Comparison of ENCODE assay signal across 24 mouse cellular contexts in the genomic region with DNA sequence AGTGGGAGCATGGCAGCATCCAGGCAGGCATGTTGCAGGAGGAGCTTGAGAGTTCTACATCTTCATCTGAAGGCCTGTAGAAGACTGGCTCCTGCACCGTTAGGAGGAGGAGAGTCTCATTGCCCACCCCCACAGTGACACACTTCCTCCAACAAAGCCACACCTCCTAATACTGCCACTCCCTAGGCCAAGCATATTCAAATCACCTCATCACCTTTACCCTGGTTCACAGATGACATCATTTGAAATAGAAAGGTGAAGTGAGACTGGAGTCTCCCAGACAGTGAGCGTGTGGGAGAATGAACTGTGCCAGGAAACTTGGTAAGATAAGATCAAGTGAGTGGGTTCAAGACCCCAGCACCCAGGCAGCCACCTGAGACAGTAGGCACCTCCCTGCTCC. TPM values are rescaled to one million over a fixed set of nuclear protein-coding genes. Genes with fewer than 3 reads are reported as not detected.
A peak's percentile ranks its signal among the peaks of the same experiment; 100 is the strongest.
DNase-seq lines count a peak whose midpoint lies in the region; ATAC-seq and TF ChIP-seq lines count a peak whose summit lies in the region.
"Had no signal": no experiment of that assay in that cellular context is flagged by ENCODE, and none has a peak within 500 bp of the region (broad histone marks: within the 10 kb centered on the region; RNA-seq: fewer than 3 reads in every experiment).

No protein-coding gene starts in this region.

- H3K4me1 ChIP-seq in CH12.LX (ENCODE audit: control insufficient read depth in 1 of 2, insufficient read depth in 2 of 2), result peaks cover 0 to 11% of the 10 kb centered on the region in 2 experiments; a peak in 2 of 4 replicates
- H3K4me1 ChIP-seq in heart, embryonic 11.5 days (ENCODE audit: control insufficient read depth, insufficient read depth, low read length), result no peaks in the 10 kb centered on the region
- H3K4me1 ChIP-seq: forebrain, embryonic 12.5 days had no signal

- no peaks in the 10 kb centered on the region for H3K79me2 ChIP-seq in CH12.LX (replicated peaks; ENCODE audit: control insufficient read depth, extremely low read depth, insufficient read depth, poor library complexity, severe bottlenecking)

- H3K27ac ChIP-seq in CH12.LX (ENCODE audit: insufficient read depth, low read depth), result no peak overlapping the region
- H3K27ac ChIP-seq in heart, embryonic 11.5 days (ENCODE audit: low read depth, low read length), result no peak overlapping the region
- H3K27ac ChIP-seq: embryonic facial prominence, embryonic 13.5 days; embryonic facial prominence, embryonic 15.5 days; forebrain, embryonic 10.5 days; forebrain, embryonic 12.5 days had no signal

- no peak overlapping the region for H3K4me2 ChIP-seq in CH12.LX (ENCODE audit: insufficient read depth, low read depth, poor library complexity, severe bottlenecking)
- no peak overlapping the region for H3K4me2 ChIP-seq in heart, embryonic 11.5 days
- H3K4me2 ChIP-seq: embryonic facial prominence, embryonic 13.5 days; embryonic facial prominence, embryonic 15.5 days; forebrain, embryonic 12.5 days had no signal

- H3K36me3 ChIP-seq in CH12.LX (replicated peaks in 1 of 2; ENCODE audit: control insufficient read depth in 1 of 2, insufficient read depth in 1 of 2, low read length in 1 of 2), result no peaks in the 10 kb centered on the region
- H3K36me3 ChIP-seq in heart, embryonic 11.5 days (ENCODE audit: control insufficient read depth, insufficient read depth, low read length), result no peaks in the 10 kb centered on the region
- H3K36me3 ChIP-seq: embryonic facial prominence, embryonic 15.5 days; forebrain, embryonic 10.5 days; forebrain, embryonic 12.5 days had no signal

- no peak overlapping the region for H3K4me3 ChIP-seq in CH12.LX (replicated peaks in 1 of 3; ENCODE audit: low read depth in 2 of 3, low read length in 2 of 3, poor library complexity in 1 of 3)
- H3K4me3 ChIP-seq in heart, embryonic 11.5 days (ENCODE audit: low read depth, low read length), result no peak overlapping the region
- H3K4me3 ChIP-seq: embryonic facial prominence, embryonic 13.5 days; embryonic facial prominence, embryonic 15.5 days; erythroblast, embryonic 14.5 days; forebrain, embryonic 10.5 days; forebrain, embryonic 12.5 days had no signal

- no peak for TF ChIP-seq POLR2A in CH12.LX (IDR thresholded peaks at IDR 0.05; ENCODE audit: low read depth, low read length)

- no peak for TF ChIP-seq EP300 in CH12.LX (IDR thresholded peaks at IDR 0.05; ENCODE audit: low read length)

- WGBS in heart, embryonic 11.5 days (ENCODE audit: insufficient replicate concordance), result 64% methylated on average over 2 of the region's 2 CpGs

- no peak for TF ChIP-seq CTCF in CH12.LX (conservative IDR thresholded peaks at IDR 0.05 in 1 of 2, IDR thresholded peaks at IDR 0.05 in 1 of 2; ENCODE audit: low read depth in 2 of 2, low read length in 2 of 2)

- H3K9ac ChIP-seq in CH12.LX (ENCODE audit: insufficient read depth, low read depth), result no peak overlapping the region
- no peak overlapping the region for H3K9ac ChIP-seq in heart, embryonic 11.5 days (ENCODE audit: low read depth, low read length)
- H3K9ac ChIP-seq: embryonic facial prominence, embryonic 13.5 days; embryonic facial prominence, embryonic 15.5 days; forebrain, embryonic 12.5 days had no signal

- ATAC-seq in megakaryocyte, adult 5-6 weeks (ENCODE audit: poor library complexity, severe bottlenecking), result peak; percentile 13; the same call in 1 of the 2 replicates
- no peak for ATAC-seq in CD4-positive, CD25-positive, alpha-beta regulatory T cell, adult 4 months
- no peak for ATAC-seq in heart, embryonic 11.5 days (replicated peaks; ENCODE audit: insufficient number of reproducible peaks, low FRiP score, low TSS enrichment)
- ATAC-seq: forebrain, embryonic 14.5 days; forebrain, embryonic 16.5 days had no signal

- peak; percentile 65 for DNase-seq in A20 (ENCODE audit: low read depth, low spot score)
- DNase-seq in CH12.LX (ENCODE audit: extremely low read depth), result peak; percentile 33
- DNase-seq in R1 (ENCODE audit: low read depth, low spot score), result peak; percentile 64
- DNase-seq in ovary, postnatal 36 days (ENCODE audit: low spot score), result no peak
- DNase-seq in frontal cortex, postnatal 10 days (ENCODE audit: low spot score in 2 of 2), result no peak
- DNase-seq: adrenal gland, adult 2 months; adrenal gland, postnatal 10 days; adrenal gland, postnatal 25 days; B cell, adult 2 months; cerebellum, adult 11-12 months; cerebellum, adult 2 months; cerebellum, adult 9-10 months; cerebellum, postnatal 10 days; cerebellum, postnatal 25 days had no signal

- no peaks in the 10 kb centered on the region for H3K27me3 ChIP-seq in CH12.LX (replicated peaks)
- H3K27me3 ChIP-seq in heart, embryonic 11.5 days (ENCODE audit: control insufficient read depth, insufficient read depth, low read length), result no peaks in the 10 kb centered on the region
- H3K27me3 ChIP-seq: embryonic facial prominence, embryonic 13.5 days; embryonic facial prominence, embryonic 15.5 days; forebrain, embryonic 12.5 days had no signal

- H3K9me3 ChIP-seq in CH12.LX (replicated peaks; ENCODE audit: low read length), result peaks cover 7% of the 10 kb centered on the region
- H3K9me3 ChIP-seq in heart, embryonic 11.5 days (replicated peaks; ENCODE audit: control insufficient read depth, low read length), result no peaks in the 10 kb centered on the region; the same call in 1 of the 2 replicates
- H3K9me3 ChIP-seq: embryonic facial prominence, embryonic 13.5 days; forebrain, embryonic 12.5 days had no signal

- in situ Hi-C loops in CH12.LX (cut with MboI; ENCODE audit: low pct_ligation_motif_present, low pct_unique_long_range_greater_than_20kb, low sequenced_read_pairs), result no loop called here

- no peak for TF ChIP-seq RAD21 in CH12.LX (IDR thresholded peaks at IDR 0.05; ENCODE audit: low read depth, low read length)

- dilution Hi-C loops in CH12.LX (cut with MboI; ENCODE audit: extremely low pct_ligation_motif_present, extremely low pct_unique_long_range_greater_than_20kb, low sequenced_read_pairs), result no loop called here

TF ChIP-seq in CH12.LX, 34 proteins besides CTCF, POLR2A, EP300 and RAD21:
- TF ChIP-seq MXI1 (IDR thresholded peaks at IDR 0.05; ENCODE audit: low read depth, low read length) (no peak), POLR2AphosphoS2 (IDR thresholded peaks at IDR 0.05; ENCODE audit: low read depth, low read length) (no peak), MAZ (IDR thresholded peaks at IDR 0.05; ENCODE audit: low read depth, low read length) (no peak), USF2 (conservative IDR thresholded peaks at IDR 0.05; ENCODE audit: low read depth, low read length) (no peak), TCF12 (IDR thresholded peaks at IDR 0.05; ENCODE audit: low read depth, low read length) (no peak), KAT2A (IDR thresholded peaks at IDR 0.05; ENCODE audit: insufficient replicate concordance, low read length) (no peak), JUN (IDR thresholded peaks at IDR 0.05; ENCODE audit: insufficient read depth, low read depth, low read length) (no peak), CHD2 (IDR thresholded peaks at IDR 0.05; ENCODE audit: low read length) (no peak), HCFC1 (IDR thresholded peaks at IDR 0.05; ENCODE audit: low read depth, low read length) (no peak), ETS1 (conservative IDR thresholded peaks at IDR 0.05; ENCODE audit: low read depth, low read length) (no peak)

RNA-seq across cellular contexts. Expression of gene Bace1, which starts 4.9 kb away (rescaled TPM):
- total RNA-seq in CH12.LX (2012; rRNA removed) (0.30 and 0.34 TPM in 2 replicates), CH12.LX (2014; rRNA removed) (not detected in 2 replicates)
- polyA plus RNA-seq in CH12.LX (2012; ENCODE audit: insufficient read length, low read depth), result 1.5 and 1.8 TPM in 2 replicates
- total RNA-seq in megakaryocyte, adult 5-6 weeks (2015), result 2.9 and 3.5 TPM in 2 replicates
- 4.1 and 7.2 TPM in 2 replicates for total RNA-seq in megakaryocyte, adult 5-6 weeks (2017)
- polyA plus RNA-seq in CD4-positive, CD25-positive, alpha-beta regulatory T cell, adult 4 months (2017; shearing (Covaris generic)), result 10 to 100 TPM; 11.3 to 15.6 TPM
- polyA plus RNA-seq in heart, embryonic 11.5 days (2014; fragmentation: Nextera tagmentation; extraction: Ambion mirVana), result 17.5 and 19.5 TPM in 2 replicates

RNA-seq across cellular contexts. Expression of gene Cep164, which starts 5.0 kb away (rescaled TPM):
- total RNA-seq in CH12.LX (2012; rRNA removed), result 18.1 and 22.7 TPM in 2 replicates
- total RNA-seq in CH12.LX (2014; rRNA removed), result 14.2 and 14.8 TPM in 2 replicates
- polyA plus RNA-seq in CH12.LX (2012; ENCODE audit: insufficient read length, low read depth), result 21.7 and 22.6 TPM in 2 replicates
- 11.1 and 11.9 TPM in 2 replicates for total RNA-seq in megakaryocyte, adult 5-6 weeks (2015)
- total RNA-seq in megakaryocyte, adult 5-6 weeks (2017), result 9.8 and 16.3 TPM in 2 replicates
- polyA plus RNA-seq in CD4-positive, CD25-positive, alpha-beta regulatory T cell, adult 4 months (2017; shearing (Covaris generic)), result 10 to 100 TPM in 1 of 2 experiments, 1 to 10 TPM in 1; 5.0 to 14.4 TPM
- polyA plus RNA-seq in heart, embryonic 11.5 days (2014; fragmentation: Nextera tagmentation; extraction: Ambion mirVana), result 15.2 and 19.8 TPM in 2 replicates

Comparison
In these comparisons a context has a peak if more than half of its experiments do, and no peak if none do; other contexts are left out.
1. DNase-seq: peak in A20 (single experiment), CH12.LX (single experiment) and R1 (single experiment); none in ovary, postnatal 36 days (single experiment) and frontal cortex, postnatal 10 days (0 of 2).